Mouse (Mus musculus): ENCODE data around the gene Rab36. TPM values are rescaled to one million over a fixed set of nuclear protein-coding genes. Genes with fewer than 3 reads are reported as not detected.

Rab36 gene
- 2.7 and 3.1 TPM in 2 replicates for polyA plus RNA-seq (2012; rRNA removed)

DNA sequence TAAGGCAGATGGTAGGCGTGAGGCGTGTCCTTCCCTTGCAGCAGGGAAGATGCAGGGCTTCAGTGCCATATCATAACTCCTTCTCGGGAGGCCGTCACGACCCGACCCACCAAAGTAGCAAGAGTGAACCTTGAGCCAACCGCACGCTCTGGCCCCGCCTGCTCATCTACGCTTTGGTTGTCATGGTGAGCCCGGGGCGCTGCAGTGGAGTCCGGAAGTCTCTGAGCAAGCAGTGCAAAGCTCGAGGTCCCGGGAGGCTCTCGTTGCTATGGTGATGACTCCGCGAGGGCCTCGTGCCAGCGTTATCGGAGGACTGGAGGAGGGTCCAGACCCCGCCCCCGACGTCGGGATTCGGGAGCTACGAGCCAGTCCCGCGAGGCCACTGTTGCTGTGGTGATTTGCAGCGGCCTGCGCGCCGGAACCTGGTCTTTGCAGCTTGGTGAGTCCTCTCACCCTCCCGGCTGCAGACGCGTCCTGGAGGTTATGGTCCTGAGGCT is at the start of gene Rab36:
TSS of gene Rab36 (plus strand) at position 176 of the 497 bp plus-strand sequence.

DNA sequence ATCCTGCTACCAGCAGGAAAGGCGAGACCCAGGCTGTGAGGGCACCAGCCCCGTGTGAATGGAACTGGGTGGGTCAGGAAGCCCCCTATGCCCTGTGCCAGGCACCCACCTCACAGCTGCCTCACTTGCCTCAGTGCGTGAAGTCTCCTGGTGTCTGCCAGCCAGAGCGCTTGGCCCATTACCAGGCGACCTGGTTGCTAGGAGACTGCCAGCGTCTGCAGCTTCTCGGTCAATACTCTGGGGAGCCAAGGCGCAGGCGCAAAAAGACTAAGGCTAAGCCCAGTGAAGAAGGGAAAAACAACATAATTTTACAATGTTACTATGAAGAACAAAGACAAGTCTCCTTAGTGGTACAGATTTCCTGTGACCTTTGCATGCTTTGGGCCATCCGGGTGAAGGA is 4.5 kb upstream of the Rab36 start, which contains the start of gene Rsph14:
TSS of gene Rsph14 (minus strand) at position 192 of the 400 bp plus-strand sequence.

GRCm38 (mm10) chr10:75060217-75060842 is 23.5 kb downstream of the Rab36 start, which contains the start of gene Bcr:
Gene Bcr, plus strand, starts transcription at chr10:75060592.

Other genes with a start within 250 kb of the Rab36 start
- gene Gnaz, start 69.9 kb upstream of the Rab36 start, polyA plus RNA-seq (2012; rRNA removed): 2.8 and 3.2 TPM in 2 replicates
- gene Rsph14, start 4.5 kb upstream of the Rab36 start, polyA plus RNA-seq (2012; rRNA removed): 0.30 TPM in 1 of 2 replicates, not detected in the other
- gene Bcr, start 23.5 kb downstream of the Rab36 start, polyA plus RNA-seq (2012; rRNA removed): 8.1 and 9.7 TPM in 2 replicates
- 6.7 and 9.5 TPM in 2 replicates for gene Specc1l, start 175.0 kb downstream of the Rab36 start, polyA plus RNA-seq (2012; rRNA removed)

Measured in stomach, adult 2 months (tissue).